Mouse (Mus musculus) cerebral cortex, adult 2 months (tissue): ENCODE measurements around the gene Bbx.

Experiments used
- WGBS: fragments of 180-500 bp; shearing (Covaris S2); methylation state at CpG from one replicate; pipeline ENCODE4 v1.1.7; 2018; 5-methylcytosine and 5-hydroxymethylcytosine counted together

The Bbx gene

GRCm38 (mm10) chr16:50315349-50315969 is 116.7 kb downstream of the Bbx start:
- 61% methylated on average over 1 of the region's 1 CpGs for WGBS

DNA sequence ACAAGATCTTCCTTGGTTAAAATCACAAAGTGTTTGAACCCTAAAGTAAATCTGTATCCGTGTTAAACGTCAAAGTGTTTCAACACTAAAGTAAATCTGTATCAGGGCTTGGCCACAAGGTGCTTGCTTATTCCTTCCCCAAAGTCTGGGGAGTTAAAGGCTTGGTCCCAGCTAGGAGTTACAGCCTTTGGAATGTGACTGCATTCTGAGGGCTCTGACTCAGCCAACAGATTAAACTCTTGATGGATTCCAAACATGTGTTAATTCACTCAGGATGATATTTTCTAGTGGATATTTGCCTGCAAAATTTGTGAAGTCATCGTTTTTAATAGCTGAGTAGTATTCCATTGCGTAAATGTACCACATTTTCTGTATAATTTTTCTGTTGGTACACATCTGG is 120.6 kb downstream of the Bbx start:
- WGBS = 93% methylated on average over 4 of the region's 4 CpGs

GRCm38 (mm10) chr16:50309411-50310042 is 122.7 kb downstream of the Bbx start:
- WGBS = 30% methylated on average over 9 of the region's 9 CpGs

DNA sequence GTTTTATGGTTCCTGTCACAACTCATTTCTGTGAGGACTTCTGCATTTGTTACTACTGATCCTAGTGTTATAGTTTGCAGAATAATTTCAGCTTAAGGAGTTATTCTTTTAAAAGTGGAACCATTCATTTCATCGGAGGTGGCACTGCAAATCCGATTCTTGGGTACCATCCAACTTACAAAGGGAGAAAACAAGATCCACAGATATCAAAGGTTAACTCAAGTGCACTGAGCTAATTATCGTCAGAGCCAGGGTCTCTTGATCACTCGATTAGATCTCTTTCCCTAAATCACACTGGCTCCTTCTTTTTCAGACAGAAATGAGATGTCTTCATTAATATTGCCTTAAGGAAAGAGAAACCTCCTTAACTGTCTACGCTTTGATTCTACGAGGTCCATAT is 123.9 kb downstream of the Bbx start:
- WGBS = 61% methylated on average over 6 of the region's 6 CpGs

- WGBS = 61% methylated on average over 4 of the region's 4 CpGs
These were observed 125.0 kb downstream of the Bbx start for GRCm38 (mm10) chr16:50307231-50307630.

DNA sequence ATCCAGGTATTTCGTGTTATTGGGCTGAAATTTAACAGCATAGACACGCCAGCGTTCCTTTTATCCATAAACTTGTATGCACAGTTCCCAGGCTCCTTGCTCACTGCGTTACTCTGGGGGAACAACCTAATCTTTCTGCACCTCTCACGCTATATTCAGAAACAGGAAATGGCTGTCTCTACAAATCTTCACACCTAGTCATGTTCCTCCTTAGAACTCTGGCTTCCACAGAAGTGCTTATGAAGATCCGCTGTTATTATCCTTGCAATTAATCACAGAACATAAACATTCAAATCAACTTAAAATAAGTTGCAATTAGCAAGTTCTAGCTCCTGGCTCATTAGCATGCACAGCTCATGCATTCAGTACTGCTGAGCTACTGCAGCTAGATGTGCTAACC is 127.0 kb downstream of the Bbx start:
- 81% methylated on average over 6 of the region's 6 CpGs for WGBS

GRCm38 (mm10) chr16:50302566-50302965 is 129.6 kb downstream of the Bbx start:
- 91% methylated on average over 1 of the region's 1 CpGs for WGBS

DNA sequence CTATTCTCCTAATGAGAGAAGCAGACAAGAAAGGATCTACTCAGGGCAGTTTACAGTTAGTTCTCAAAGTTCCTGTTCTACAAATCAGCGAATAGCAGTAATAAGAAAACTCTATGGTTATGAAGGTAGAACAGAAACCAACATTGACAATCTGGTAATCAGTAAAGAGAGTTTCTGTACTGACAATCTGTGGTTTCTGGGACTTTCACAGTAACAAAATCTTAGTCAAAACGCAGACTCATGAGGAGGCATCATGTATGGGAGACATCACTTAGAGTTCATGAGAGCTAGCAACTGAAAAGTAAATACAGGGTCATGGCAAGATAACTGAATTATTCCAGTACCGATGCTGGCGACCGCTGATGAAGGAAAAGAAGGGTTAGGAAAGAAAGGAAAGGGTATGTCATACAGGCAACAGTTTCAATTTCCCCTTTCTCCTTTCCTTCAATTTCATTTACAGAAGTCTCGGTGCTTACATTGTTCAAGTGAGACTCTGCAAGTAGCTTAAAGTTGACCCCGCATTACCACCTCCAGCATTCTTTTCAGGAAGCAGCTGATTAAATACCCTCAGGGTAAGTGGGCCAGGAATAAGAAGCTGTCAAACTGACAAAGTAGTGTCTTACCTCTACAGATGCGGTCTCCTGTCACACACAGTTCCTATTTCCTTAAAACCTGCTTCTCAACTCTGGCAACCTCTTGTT is 133.3 kb downstream of the Bbx start:
- 88% methylated on average over 8 of the region's 8 CpGs for WGBS

- WGBS = 50% methylated on average over 4 of the region's 4 CpGs
These were observed 138.5 kb downstream of the Bbx start for GRCm38 (mm10) chr16:50293502-50294228.

DNA sequence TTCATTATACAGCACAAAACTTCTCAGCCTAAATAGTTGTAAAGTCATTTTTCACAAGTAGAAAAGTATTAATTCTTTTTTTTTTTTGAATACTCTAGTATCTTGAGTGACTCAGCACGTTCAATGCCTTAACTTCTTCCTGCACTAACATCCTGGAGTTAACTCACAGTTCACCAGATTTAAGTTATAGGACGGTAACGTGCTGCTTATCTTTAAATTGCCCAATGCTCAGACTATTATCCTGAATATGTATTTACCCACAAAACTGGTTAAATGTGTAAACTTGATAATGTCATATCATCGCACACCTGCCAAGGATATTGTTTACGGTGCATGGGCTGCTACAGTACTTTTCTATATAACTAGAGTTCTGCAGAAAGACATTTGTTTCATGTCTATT is 139.4 kb downstream of the Bbx start:
- WGBS = 95% methylated on average over 5 of the region's 5 CpGs

DNA sequence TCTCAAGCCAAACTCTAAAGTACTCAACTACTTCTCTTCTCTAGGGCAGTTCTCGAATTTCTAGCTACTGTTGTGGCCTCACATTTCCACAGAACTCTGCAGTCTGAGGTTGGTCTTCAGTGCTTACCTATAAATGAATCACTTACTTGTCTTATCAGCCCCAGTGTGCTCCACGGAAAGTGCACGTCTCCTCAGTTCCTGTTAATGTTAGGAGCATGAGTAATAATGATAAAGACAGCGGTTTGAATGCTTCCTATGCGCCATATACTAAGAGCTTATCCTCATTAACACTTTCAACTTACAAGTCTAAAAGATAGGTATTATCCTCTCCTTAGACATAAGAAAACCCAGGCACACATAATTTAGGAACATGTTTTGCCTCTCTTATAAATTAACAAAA is 142.4 kb downstream of the Bbx start:
- WGBS = 89% methylated on average over 5 of the region's 5 CpGs

DNA sequence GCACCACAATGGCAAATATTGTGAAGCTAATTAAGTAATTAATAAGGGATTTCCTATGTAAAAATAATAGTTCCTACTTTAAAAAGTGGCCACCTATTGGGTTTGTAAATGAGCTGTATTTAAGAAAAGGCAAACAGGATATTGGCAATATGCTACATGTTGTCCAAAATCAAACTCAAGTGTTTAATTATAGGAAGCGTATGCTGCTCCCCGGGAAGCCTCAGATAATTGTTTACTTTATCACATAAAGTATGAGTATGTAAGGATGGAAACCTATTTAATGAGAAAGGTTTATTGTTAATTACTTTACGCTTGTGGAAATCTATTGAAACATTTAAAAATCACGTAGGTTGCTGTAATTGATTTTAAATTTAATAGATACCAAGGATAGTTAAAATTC is 159.4 kb downstream of the Bbx start:
- 88% methylated on average over 4 of the region's 4 CpGs for WGBS

GRCm38 (mm10) chr16:50262647-50263046 is 169.5 kb downstream of the Bbx start:
- WGBS = 94% methylated on average over 4 of the region's 4 CpGs

DNA sequence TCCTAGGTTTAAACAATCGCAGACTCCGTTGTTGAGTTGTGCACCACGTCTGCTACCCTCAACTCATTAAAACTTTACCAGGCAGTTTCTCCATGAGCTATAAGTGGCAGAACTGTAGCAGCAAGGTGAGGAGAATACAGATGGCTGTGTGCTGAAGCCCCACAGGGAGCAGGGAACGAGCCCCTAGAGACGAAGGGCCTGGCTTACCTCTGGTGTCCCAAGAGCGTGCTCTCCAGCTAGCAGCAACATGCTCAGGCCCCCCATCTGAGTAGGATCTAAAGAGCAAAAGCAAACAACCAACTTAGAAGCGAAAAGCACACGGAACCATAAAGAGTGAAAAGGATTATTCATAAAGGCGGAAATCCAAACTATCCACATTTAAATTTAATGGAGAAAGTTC is 170.0 kb downstream of the Bbx start:
- 96% methylated on average over 9 of the region's 9 CpGs for WGBS

DNA sequence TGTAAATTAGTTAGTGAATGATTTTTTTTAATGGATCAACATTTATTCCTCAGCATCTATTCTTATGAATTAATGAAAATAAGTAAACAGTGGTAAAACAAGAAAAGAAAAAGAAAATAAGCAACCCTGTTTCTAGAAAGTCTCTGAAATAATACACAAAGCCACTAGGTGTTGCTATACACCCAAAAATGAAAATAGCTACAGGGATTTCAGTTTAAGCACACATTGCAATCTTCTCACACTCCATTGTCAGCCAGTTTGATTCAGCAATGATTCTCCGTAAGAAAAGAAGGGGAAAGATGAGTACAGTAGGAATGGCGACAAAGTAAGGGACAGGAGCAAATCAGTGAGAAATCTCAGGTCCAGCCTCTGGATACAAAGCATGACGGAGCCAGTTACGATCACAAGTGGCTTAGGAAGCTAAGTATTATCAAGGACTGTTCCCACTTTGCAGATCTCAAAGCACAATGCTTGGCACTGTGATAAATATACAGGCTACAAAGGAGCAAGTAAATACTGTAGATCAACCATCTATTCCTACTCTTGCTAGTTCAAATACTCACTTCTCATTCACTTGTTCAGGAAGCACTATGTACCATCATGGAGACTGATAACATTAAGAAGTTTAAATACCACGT is 177.5 kb downstream of the Bbx start:
- WGBS = 48% methylated on average over 5 of the region's 5 CpGs

DNA sequence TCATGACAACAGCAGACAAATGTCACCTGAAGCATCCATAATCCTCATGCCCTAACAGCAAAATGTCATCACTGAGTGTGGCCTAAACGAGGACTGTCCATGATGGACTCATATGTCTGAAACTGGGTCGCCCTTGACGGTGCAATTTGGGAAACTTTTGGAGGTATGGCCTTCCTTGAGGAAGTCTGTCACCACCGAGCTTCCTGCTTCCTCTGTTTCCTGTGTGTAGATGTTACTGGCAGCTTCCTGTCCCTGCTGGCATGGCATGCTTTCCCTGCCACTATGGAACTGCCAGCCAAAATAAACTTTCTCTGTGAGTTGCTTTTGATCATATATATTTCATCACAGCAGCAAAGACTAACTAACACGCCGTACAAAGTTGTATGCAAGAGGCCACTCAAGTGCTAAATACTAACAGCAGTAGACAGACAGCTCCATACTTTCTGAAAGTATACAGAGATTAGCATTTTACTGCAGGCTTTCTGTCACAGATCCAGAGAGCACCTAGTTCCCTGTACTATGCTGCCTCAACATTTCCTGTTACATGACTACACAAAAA is 180.7 kb downstream of the Bbx start:
- 75% methylated on average over 6 of the region's 6 CpGs for WGBS

DNA sequence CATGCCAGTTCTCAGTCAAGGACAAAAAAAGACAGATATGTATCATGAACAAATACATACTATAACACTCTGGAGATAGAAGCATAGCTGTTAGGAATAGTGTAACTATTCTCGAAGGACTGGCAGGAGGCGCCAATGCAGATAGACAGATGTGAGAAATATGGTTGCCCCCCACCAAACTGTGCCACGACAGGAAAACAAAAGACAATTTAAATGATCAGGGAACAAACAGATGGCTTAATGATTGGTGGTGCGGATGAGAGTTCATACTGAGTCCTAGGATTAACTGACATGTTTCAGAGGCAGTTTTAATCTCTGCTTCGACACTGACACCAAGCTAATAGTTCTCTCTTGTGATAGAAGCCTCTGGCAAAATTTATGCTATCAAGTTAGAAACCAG is 181.7 kb downstream of the Bbx start:
- 83% methylated on average over 5 of the region's 5 CpGs for WGBS

DNA sequence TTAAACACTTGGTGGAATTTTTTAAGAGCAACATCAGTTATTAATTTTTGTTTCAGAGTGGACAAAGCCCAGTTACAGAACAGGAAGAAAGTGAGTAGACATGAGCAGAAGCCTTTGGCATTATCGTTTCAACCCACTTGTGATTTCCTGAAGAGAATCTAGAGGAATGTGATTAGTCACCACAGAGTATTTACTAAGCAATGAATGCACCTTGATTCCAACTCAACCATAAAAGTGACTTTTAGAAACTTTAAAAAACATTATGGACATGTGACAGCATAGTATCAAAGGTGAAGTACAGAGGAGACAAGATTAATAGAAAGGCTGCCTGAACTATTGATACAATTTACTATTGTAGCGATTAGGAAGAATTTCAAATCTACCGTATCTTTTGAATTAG is 183.2 kb downstream of the Bbx start:
- WGBS = 93% methylated on average over 3 of the region's 3 CpGs

- WGBS = 63% methylated on average over 4 of the region's 4 CpGs
These were observed 189.7 kb downstream of the Bbx start for GRCm38 (mm10) chr16:50242444-50242843.

GRCm38 (mm10) chr16:50241604-50242003 is 190.6 kb downstream of the Bbx start:
- 95% methylated on average over 3 of the region's 3 CpGs for WGBS

DNA sequence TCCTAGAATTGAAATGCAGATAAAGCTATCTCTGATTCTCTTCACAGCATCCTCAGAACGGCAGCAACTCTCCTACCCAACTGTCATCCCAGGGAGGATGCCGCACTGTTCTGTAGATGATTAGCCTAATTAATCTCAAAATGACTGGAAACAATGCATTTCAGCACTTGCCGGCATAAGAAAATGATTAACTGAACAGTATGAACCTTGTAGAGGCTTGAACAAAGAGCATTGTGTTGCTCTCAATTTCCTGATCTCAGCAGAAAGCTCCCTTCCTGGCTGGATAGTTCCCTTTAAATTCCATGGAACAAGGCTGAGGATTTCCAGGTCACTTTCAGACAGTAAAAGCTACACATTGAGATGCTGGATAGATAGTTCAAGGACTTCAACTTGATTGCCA is 197.0 kb downstream of the Bbx start:
- 59% methylated on average over 3 of the region's 3 CpGs for WGBS

GRCm38 (mm10) chr16:50230624-50231023 is 201.6 kb downstream of the Bbx start:
- WGBS = 93% methylated on average over 2 of the region's 2 CpGs
